Mouse (Mus musculus) mouse embryonic stem cell (cell line): ENCODE results near the gene Map10.

Experiments used
- in situ Hi-C, 2 experiments: fragments of 300-500 bp; cut with MboI; formaldehyde crosslinking; loops; 1 replicate in 1 of 2; 3 replicates in 1 of 2; pipeline ENCODE4 v1.14.3; 2019 to 2020; ENCODE audit warnings: low sequenced_read_pairs in 2 of 2, low pct_unique_long_range_greater_than_20kb in 1 of 2, mixed read lengths in 1 of 2; ENCODE audit not compliant: unreplicated experiment in 1 of 2

Map10 gene

GRCm38 (mm10) chr8:125700407-125700806 is 30.8 kb downstream of the Map10 start:
- in situ Hi-C loops = loop anchor here in 1 of 2 experiments (25.0 kb wide), 1 partner anchor 513 kb away; no protein-coding TSS in a partner anchor

GRCm38 (mm10) chr8:125702868-125703473 is 33.4 kb downstream of the Map10 start:
- in situ Hi-C loops = loop anchor here in 1 of 2 experiments (25.0 kb wide), 1 partner anchor 516 kb away; no protein-coding TSS in a partner anchor

- in situ Hi-C loops = loop anchor here in 1 of 2 experiments (25.0 kb wide), 1 partner anchor 517 kb away; no protein-coding TSS in a partner anchor
Measured at GRCm38 (mm10) chr8:125704434-125704833, 34.8 kb downstream of the Map10 start.

GRCm38 (mm10) chr8:125705816-125706215 is 36.2 kb downstream of the Map10 start:
- in situ Hi-C loops = loop anchor here (5.0 to 25.0 kb wide), 2 partner anchors 84 to 519 kb away; no protein-coding TSS in a partner anchor

GRCm38 (mm10) chr8:125709171-125709570 is 39.6 kb downstream of the Map10 start:
- in situ Hi-C loops = loop anchor here (5.0 to 25.0 kb wide), 2 partner anchors 87 to 522 kb away; no protein-coding TSS in a partner anchor

GRCm38 (mm10) chr8:125711514-125711913 is 41.9 kb downstream of the Map10 start:
- in situ Hi-C loops = loop anchor here in 1 of 2 experiments (25.0 kb wide), 1 partner anchor 524 kb away; no protein-coding TSS in a partner anchor

- in situ Hi-C loops = loop anchor here in 1 of 2 experiments (25.0 kb wide), 1 partner anchor 529 kb away; no protein-coding TSS in a partner anchor
Measured at GRCm38 (mm10) chr8:125716211-125716610, 46.6 kb downstream of the Map10 start.

- in situ Hi-C loops = loop anchor here in 1 of 2 experiments (25.0 kb wide), 1 partner anchor 529 kb away; no protein-coding TSS in a partner anchor
Measured at GRCm38 (mm10) chr8:125716613-125717012, 47.0 kb downstream of the Map10 start.

- in situ Hi-C loops = loop anchor here in 1 of 2 experiments (25.0 kb wide), 1 partner anchor 532 kb away; no protein-coding TSS in a partner anchor
Measured at GRCm38 (mm10) chr8:125718914-125719313, 49.3 kb downstream of the Map10 start.

- in situ Hi-C loops = loop anchor here in 1 of 2 experiments (25.0 kb wide), 1 partner anchor 535 kb away; no protein-coding TSS in a partner anchor
Measured at GRCm38 (mm10) chr8:125722675-125723074, 53.1 kb downstream of the Map10 start.
